Mouse (Mus musculus) liver, embryonic 14.5 days (tissue): ENCODE measurements at regions not wholly inside any gene's neighbourhood (a gene's known extent, or its start where the extent isn't known, plus 50 kb on each side); places are given as distances from the start of the nearest gene placed in this dataset.

Source experiments
- CTCF ChIP-seq: IDR thresholded peaks from 2 replicates; pipeline ENCODE4 v1.5.1; 2016; ENCODE audit warnings: antibody characterized with exemption, low read depth, control low read depth
- EP300 ChIP-seq: IDR thresholded peaks from 2 replicates; pipeline ENCODE4 v1.6.1; 2016; ENCODE audit warnings: antibody characterized with exemption, low read depth

GRCm38 (mm10) chr12:80034100-80034499 lies 78.7 kb downstream of the Zfp36l1 start:
- TF ChIP-seq CTCF (no peak), EP300 (no peak)
